Mouse (Mus musculus): ENCODE measurements around the gene Gm48551. TPM values are rescaled to one million over a fixed set of nuclear protein-coding genes. Genes with fewer than 3 reads are reported as not detected.
A peak's percentile ranks its signal among the peaks of the same experiment; 100 is the strongest.

Gene Gm48551
- total RNA-seq, 2 experiments from 2014 or later = 0.70 to 1.5 TPM

DNA sequence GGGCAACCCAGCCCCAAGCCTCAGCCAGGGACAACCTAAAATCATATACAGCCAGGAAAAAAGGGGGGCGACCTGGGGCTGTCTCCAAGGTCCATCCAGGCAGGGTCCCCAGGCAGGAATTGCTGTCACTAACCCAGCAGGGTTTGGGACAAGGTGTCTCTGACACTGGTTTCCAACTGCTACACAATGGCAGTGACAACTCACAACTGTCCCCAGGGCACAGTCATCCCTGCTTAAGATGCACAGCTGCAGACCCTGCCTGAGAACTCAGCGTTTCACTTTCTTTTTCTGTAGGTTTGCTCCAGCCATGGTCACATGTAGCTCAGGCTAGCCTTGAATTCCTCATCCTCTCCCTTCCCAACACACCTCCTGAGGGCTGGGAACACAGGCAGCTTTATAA lies 44.8 kb downstream of the Gm48551 start:
- peak; percentile 10 to 15 for DNase-seq (ENCODE audit: low spot score in 2 of 2)

DNA sequence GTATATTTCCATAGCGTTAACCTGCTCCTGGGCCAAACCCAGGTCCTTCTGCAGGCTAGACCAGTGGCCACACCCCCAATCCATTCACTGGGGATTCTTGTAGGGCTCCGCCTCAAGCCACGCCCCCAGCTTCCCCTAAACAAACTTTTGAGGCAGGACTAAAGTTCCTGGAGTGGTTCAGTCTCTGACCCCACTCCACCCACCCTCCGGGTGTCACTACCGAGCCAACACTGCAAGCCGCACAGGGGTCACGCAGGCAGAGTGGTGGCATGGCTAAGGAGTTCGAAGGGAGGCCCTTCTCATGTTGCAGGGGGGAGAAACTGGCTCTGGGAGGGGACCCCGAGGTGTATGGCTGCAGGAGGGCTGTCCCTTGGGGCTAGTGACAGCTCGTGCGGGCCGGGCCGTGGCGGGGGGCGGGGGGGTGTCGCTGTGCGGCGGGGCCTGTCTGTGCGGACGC lies 45.4 kb downstream of the Gm48551 start:
- DNase-seq (ENCODE audit: low spot score in 2 of 2) = peak; percentile 66 to 87

DNA sequence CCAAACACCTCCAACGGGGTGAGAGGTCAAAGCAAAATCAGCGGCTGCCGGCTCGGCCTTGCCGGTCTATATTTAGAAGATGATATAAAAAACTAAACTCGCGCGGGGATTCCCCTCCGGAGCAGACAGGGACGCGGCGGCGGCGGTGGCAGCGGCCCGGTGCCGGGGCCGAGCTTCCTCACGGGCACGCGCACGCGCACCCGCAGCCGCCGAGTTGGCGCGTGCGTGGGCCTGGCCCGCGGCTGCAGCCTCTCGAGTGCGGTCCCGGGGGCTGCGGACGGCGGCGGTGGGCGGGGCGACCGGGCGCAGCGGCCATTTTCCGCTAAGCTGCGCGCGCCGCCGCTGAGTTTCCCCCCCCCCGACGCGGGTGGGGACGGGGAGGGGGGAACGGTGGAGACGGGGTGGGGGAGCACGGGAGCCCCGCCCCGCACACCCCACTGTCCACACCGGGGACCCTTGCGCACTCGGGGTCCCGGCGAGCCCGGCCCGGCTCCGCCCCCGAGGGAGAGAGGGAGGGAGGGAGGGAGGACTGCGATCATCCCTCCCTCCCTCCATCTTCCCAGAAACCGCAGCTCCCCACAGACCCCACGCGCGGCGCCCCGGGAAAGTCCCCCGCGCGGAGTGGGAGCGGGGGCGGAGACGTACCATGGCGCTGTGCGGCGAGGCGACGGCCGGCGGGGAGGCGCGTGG lies 46.0 kb downstream of the Gm48551 start:
- DNase-seq (ENCODE audit: low spot score in 2 of 2) = peak; percentile 72 to 85

DNA sequence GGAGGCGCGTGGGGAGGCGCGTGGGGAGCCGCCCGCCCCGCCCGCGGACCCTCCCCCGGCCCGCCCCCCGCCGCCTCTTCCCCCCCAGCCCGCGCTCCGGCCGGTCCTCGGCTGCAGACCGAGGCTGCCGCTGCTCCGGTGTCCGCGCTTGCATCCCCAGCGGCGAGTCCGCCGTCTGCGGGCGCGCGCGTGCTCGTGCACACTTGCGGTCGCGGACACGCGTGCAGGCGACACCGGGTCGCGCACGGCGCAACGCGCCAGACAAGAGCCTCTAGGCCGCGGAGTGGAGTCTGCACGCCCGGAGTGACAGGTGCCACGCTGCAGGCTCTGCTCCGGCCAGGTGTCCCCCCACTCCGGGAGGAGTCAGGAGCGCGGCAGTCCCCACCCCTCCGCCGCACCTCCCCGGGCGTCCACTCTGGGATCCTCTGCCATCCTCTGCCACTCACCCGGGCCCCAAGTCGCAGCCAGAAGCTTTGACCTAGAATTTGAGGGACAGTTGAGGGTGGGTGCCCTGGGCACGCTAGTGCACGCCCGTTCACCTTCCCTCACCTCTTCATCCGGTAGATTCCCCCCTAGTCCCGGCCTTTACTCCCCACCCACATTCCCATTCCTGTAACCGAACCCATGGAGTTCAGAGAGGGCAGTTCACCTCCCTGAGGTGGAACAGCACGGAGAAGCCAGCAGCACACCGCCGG lies 46.7 kb downstream of the Gm48551 start:
- DNase-seq (ENCODE audit: low spot score in 2 of 2) = peak; percentile 51 to 65

DNA sequence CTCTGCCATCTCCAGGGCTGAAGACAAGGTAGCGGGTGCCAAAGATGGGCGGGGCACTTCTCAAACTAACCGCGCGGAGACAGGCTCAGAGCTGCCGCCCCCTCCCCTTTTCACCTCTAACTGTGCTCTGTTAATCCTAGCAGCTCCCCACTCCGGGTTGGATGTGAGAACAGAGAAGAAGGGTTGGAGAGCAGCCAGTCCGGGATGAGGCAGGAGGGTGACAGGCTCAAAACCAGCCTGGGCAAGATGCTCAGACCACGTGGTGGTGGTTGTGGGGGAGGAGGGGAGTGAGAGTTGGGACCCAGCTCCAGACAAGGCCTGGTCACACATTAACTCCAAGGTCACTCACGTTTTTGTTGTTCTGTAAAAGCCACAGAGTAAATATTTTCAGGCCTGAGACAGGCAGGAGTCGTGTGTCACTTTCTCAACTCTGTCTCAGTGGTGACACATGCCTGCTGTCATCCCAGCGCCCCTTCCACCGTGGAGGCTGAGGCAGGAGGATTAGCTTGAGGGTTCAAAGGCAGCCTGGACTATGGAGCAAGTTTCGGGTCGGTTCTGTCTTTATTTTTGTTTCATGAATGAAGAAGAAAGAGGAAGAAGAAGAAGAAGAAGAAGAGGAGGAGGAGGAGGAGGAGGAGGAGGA lies 47.4 kb downstream of the Gm48551 start:
- DNase-seq (ENCODE audit: low spot score in 2 of 2) = peak; percentile 22 to 27

DNA sequence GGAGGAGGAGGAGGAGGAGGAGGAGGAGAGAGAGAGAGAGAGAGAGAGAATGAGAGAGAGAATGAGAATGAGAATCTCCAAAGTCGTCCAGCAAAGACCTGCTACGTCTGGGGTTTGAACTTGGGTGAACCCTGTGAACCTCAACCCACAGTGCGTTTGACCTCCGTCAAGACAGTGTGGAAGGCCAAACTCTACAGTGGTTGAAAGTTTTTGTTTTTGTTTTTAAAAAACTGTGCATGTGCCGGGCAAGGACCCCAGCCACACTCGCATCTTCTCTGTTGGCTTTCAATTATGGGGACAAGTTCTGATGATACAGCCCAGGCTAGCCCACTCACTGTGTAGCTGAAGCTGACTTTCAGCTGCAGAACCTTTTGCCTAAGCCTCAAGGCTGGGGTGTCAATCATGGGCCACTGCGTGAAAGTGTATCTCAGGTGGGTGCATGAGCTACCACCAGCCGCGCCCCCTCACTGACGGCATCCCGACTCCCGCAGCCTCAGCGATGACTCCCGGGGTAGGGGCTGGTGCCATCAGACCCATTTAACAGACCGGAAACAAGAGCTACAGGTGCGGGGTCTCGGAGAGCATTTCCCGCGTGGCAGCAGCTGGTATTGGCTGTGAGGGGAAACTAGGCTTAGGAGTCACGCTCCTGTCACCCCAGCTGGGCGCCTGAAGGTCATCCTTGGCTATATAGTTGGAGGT lies 48.1 kb downstream of the Gm48551 start:
- DNase-seq (ENCODE audit: low spot score in 2 of 2) = peak; percentile 19 to 21

DNA sequence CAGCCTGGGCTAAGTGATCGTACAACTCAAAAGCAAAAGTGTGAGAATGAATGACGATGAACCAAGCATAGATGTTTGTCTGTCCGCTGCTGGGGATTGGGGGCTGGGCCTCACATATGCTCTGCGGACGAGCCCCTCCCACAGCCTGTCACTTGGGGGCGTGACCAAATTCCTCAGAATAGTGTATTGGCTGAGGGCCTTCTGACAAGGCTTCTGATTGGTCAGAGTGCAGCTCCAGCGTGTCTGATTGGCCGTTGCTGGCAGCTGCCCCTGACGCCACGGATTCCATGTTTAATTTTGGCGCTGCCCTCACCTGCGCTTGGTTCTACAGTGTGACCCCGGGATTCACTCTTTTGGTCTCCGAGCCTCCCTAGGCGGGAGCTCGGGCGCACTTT lies 48.6 kb downstream of the Gm48551 start:
- peak; percentile 80 to 92 for DNase-seq (ENCODE audit: low spot score in 2 of 2)

DNA sequence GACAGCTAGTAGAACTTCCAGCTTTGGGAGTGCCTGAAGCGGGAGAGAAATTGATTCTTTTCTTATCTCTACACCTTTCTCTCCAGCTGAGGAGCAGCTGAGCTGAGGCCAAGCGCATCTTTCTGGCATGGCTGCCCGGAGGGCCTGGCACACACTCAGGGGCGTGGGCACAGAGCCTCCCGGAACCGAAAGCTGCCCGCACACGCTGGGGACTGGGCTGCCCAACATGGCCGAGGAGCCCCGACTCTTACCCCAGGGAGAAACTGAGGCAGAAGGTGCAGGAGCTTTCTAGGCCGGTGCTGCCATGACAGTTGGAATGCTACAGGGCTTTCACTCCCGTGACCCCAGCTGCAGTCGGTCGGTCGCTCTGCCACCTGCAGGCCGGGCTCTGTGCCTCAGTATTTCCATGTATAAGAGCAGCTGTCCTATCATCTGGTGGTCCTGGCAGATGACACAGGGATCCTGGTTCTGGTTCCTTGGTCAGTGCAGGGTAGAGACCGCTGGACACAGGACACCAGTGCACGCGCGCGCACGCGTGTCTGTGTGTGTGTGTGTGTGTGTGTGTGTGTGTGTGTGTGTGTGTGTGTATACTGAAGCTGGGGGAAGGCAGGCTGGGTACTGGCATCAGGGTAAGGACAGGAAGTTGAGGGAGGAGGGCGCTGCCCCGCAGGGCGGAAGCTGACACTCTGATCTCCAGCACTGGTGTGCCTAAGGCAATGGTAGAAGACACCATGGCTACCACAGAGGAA lies 49.4 kb downstream of the Gm48551 start:
- DNase-seq (ENCODE audit: low spot score in 2 of 2) = peak; percentile 28 to 55

DNA sequence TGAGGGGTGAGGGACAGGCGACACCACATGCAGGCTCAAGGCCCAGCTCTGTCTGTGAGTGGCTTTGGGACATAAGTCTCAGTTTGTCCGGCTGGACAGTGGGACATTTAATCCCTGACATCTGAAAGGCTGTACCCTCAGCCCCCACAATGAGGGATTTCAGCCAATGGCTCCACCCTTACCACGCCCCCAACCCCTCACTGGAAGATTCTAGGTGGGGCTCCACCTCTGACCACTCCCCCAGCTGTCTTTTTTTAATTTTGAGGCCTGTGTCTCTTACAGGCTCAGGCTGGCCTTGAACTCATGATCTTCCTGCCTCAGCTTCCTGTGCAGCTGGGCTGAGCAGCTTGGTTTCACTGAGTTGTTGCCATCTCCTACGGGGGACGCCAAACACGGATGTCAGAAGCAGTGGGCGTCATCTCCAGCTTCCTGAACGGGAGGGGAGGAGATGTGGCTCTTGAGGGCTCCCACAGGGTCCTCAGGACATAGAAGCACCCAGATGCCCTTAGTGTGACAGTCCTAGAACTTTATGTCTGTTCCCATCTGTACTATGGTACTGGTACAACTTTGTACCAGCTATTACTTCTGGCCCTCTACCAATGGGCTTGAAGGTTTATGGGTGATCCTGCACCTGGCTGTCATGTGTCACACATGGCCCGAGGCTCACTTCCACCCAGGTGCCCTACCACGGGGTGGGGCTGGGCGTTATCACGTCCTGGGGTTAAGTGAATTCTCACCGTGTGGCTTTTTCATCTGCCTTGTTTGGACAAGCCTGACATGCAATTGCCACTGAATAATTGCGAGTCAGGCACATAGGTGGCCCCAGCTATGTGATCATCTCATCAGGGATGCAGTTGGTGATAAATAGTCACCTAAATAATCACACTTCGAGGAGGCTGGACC lies 50.3 kb downstream of the Gm48551 start:
- peak in 1 of 2 experiments; percentile 15 for DNase-seq (ENCODE audit: low spot score in 2 of 2)

DNA sequence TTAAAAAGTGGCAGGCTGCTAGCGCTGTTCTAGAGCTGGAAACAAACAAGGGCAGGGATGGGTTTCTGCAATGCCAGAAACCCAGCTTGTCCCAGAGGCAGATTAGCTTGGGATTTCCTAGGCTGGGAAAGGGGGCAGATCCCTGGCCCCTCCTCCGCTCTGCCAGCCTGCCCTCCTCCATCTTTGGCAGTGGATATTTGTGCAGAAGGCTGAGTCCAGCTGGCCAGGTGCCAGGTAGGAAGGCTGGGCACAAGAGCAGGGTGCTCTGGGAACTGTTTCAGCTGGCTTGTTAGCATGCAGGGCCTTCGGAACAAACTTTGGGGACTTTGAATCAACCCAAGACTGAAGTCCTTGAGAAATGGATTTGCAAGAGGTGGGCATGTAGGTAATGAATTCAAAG lies 51.2 kb downstream of the Gm48551 start:
- peak in 1 of 2 experiments; percentile 71 for DNase-seq (ENCODE audit: low spot score in 2 of 2)

DNA sequence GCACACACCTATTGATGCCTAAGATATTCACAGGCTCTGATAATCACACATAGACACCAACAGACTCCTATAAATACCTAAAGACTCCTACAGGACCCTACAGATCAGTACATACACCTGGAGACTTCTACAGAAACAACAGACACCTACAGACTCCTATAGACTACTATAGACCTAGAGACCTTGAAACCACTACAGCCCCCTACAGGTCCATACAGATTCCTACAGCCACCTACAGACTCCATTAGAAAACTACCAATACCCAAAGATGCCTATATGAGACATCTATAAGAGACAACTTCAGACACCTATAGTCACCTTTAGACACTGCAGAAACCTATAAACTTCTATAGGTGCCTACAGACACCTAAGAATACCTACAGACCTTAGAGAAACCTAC lies 56.8 kb downstream of the Gm48551 start:
- no peak for DNase-seq (ENCODE audit: low spot score in 2 of 2)

Small RNA genes lying within 50 kb of the gene (microRNA-seq; reads per million reads assigned to microRNA genes)
- gene Mir1191b (not detected), gene Mir6913 (not detected)

Other genes starting within 250 kb of the Gm48551 start
- gene Zbtb7a, start 249.2 kb upstream of the Gm48551 start, total RNA-seq (2021) = 10 to 100 TPM; 37.7 to 42.0 TPM
- gene Pias4, start 216.5 kb upstream of the Gm48551 start, total RNA-seq (2021) = 10 to 100 TPM; 22.1 to 22.5 TPM
- gene Eef2, start 207.8 kb upstream of the Gm48551 start, total RNA-seq (2021) = 1,000 to 10,000 TPM; 1,324 to 1,404 TPM
- gene Dapk3, start 201.5 kb upstream of the Gm48551 start, total RNA-seq (2021) = 10 to 100 TPM; 40.2 to 41.4 TPM
- gene 4930442H23Rik, start 200.6 kb upstream of the Gm48551 start, total RNA-seq (2021) = not detected
- 1 to 10 TPM; 1.2 to 1.5 TPM for gene Nmrk2, start 182.4 kb upstream of the Gm48551 start, total RNA-seq (2021)
- gene Atcay, start 153.6 kb upstream of the Gm48551 start, total RNA-seq (2021) = under 1 TPM; 0.08 to 0.12 TPM
- 1 to 10 TPM; 4.3 to 5.6 TPM for gene Zfr2, start 151.3 kb upstream of the Gm48551 start, total RNA-seq (2021)
- gene Matk, start 131.5 kb upstream of the Gm48551 start, total RNA-seq (2021) = under 1 TPM; 0.34 to 0.78 TPM
- 10 to 100 TPM; 90.0 to 97.6 TPM for gene Mrpl54, start 117.5 kb upstream of the Gm48551 start, total RNA-seq (2021)
- gene Apba3, start 117.5 kb upstream of the Gm48551 start, total RNA-seq (2021) = 10 to 100 TPM; 49.2 to 50.2 TPM
- gene Tjp3, start 92.9 kb upstream of the Gm48551 start, total RNA-seq (2021) = under 1 TPM; 0.25 to 0.44 TPM
- gene Pip5k1c, start 91.5 kb upstream of the Gm48551 start, total RNA-seq (2021) = 10 to 100 TPM; 35.8 TPM
- gene Cactin, start 63.4 kb upstream of the Gm48551 start, total RNA-seq (2021) = 10 to 100 TPM; 17.8 to 18.3 TPM
- 1 to 10 TPM; 4.8 to 5.8 TPM for gene Tbxa2r, start 55.7 kb upstream of the Gm48551 start, total RNA-seq (2021)
- under 1 TPM; 0.66 to 0.86 TPM for gene Gipc3, start 41.2 kb upstream of the Gm48551 start, total RNA-seq (2021)
- gene Hmg20b, start 34.0 kb upstream of the Gm48551 start, total RNA-seq (2021) = 10 to 100 TPM; 46.2 to 58.6 TPM
- 1 to 10 TPM; 8.6 to 9.9 TPM for gene Mfsd12, start 27.0 kb upstream of the Gm48551 start, total RNA-seq (2021)
- gene 4930404N11Rik, start 18.6 kb upstream of the Gm48551 start, total RNA-seq (2021) = 1 to 10 TPM; 1.7 to 1.8 TPM
- 10 to 100 TPM; 32.2 to 33.5 TPM for gene Fzr1, start 6.0 kb upstream of the Gm48551 start, total RNA-seq (2021)
- gene Dohh, start within 50 bp of the Gm48551 start, total RNA-seq (2021) = 10 to 100 TPM; 48.1 to 48.5 TPM
- gene Gm48552, start 4.5 kb downstream of the Gm48551 start, total RNA-seq (2021) = 1 to 10 TPM; 1.3 to 2.0 TPM
- gene Smim24, start 8.6 kb downstream of the Gm48551 start, total RNA-seq (2021) = under 1 TPM; 0.91 to 0.98 TPM
- gene Nfic, start 71.2 kb downstream of the Gm48551 start, total RNA-seq (2021) = 100 to 1,000 TPM; 274 to 335 TPM
- gene Celf5, start 98.2 kb downstream of the Gm48551 start, total RNA-seq (2021) = under 1 TPM; 0.47 to 0.52 TPM
- gene Ncln, start 111.9 kb downstream of the Gm48551 start, total RNA-seq (2021) = 10 to 100 TPM; 59.3 to 61.3 TPM
- gene S1pr4, start 115.7 kb downstream of the Gm48551 start, total RNA-seq (2021) = under 1 TPM; 0.37 to 0.54 TPM
- gene Gna15, start 139.8 kb downstream of the Gm48551 start, total RNA-seq (2021) = 1 to 10 TPM; 1.1 to 1.8 TPM
- 10 to 100 TPM; 56.8 to 59.5 TPM for gene Gna11, start 160.7 kb downstream of the Gm48551 start, total RNA-seq (2021)
- gene Aes, start 175.0 kb downstream of the Gm48551 start, total RNA-seq (2021) = 100 to 1,000 TPM; 537 to 620 TPM
- gene Tle2, start 190.1 kb downstream of the Gm48551 start, total RNA-seq (2021) = 10 to 100 TPM in 1 of 2 experiments, 1 to 10 TPM in 1; 7.8 to 10.5 TPM
- 1 to 10 TPM; 5.2 to 6.6 TPM for gene Tle6, start 216.6 kb downstream of the Gm48551 start, total RNA-seq (2021)
- 1 to 10 TPM; 1.2 to 1.7 TPM for gene BC025920, start 221.8 kb downstream of the Gm48551 start, total RNA-seq (2021)
- 10 to 100 TPM; 13.6 to 18.2 TPM for gene Sirt6, start 243.3 kb downstream of the Gm48551 start, total RNA-seq (2021)
- gene Ankrd24, start 244.1 kb downstream of the Gm48551 start, total RNA-seq (2021) = 10 to 100 TPM; 16.0 to 17.7 TPM